Mouse (Mus musculus): ENCODE measurements around the gene Tram2. TPM values are rescaled to one million over a fixed set of nuclear protein-coding genes. Genes with fewer than 3 reads are reported as not detected.
A peak's percentile ranks its signal among the peaks of the same experiment; 100 is the strongest.

Tram2 gene
- polyA plus RNA-seq, 1 experiment from 2014 or later = 3.6 TPM

- Histone ChIP-seq H3K4me3 (ENCODE audit: low read depth, low read length) (no peak overlapping the region), H3K4me2 (replicated peaks; ENCODE audit: low read depth) (no peak overlapping the region), H3K27ac (replicated peaks) (no peak overlapping the region), H3K4me1 (replicated peaks; ENCODE audit: control insufficient read depth, insufficient read depth) (no peaks in the 10 kb centered on the region), H3K9me3 (ENCODE audit: control insufficient read depth, low read length) (no peaks in the 10 kb centered on the region), H3K9ac (ENCODE audit: low read length) (no peak overlapping the region), H3K27me3 (ENCODE audit: control insufficient read depth, insufficient read depth, low read length) (no peaks in the 10 kb centered on the region), H3K36me3 (ENCODE audit: control insufficient read depth, insufficient read depth, low read length) (no peaks in the 10 kb centered on the region; the same call in 1 of the 2 replicates)
- no peak for TF ChIP-seq CTCF (IDR thresholded peaks at IDR 0.05; ENCODE audit: low read depth)
- TF ChIP-seq EP300 (optimal IDR thresholded peaks at IDR 0.05) = no peak
- WGBS = 72% methylated on average over 5 of the region's 5 CpGs
- DNase-seq (ENCODE audit: low spot score) (no peak), ATAC-seq (ENCODE audit: low FRiP score, low TSS enrichment) (no peak)
Observed at GRCm38 (mm10) chr1:21025203-21025602, 53.8 kb downstream of the Tram2 start.

- H3K36me3 ChIP-seq (ENCODE audit: control insufficient read depth, insufficient read depth, low read length) = no peaks in the 10 kb centered on the region; the same call in 1 of the 2 replicates
- TF ChIP-seq CTCF (IDR thresholded peaks at IDR 0.05; ENCODE audit: low read depth) (no peak), EP300 (optimal IDR thresholded peaks at IDR 0.05) (no peak)
- WGBS = 83% methylated on average over 3 of the region's 3 CpGs
- DNase-seq (ENCODE audit: low spot score) = no peak
- no peaks in the 10 kb centered on the region for H3K27me3 ChIP-seq (ENCODE audit: control insufficient read depth, insufficient read depth, low read length)
- no peak overlapping the region for H3K4me3 ChIP-seq (ENCODE audit: low read depth, low read length)
- H3K27ac ChIP-seq (replicated peaks) = no peak overlapping the region
- no peak overlapping the region for H3K4me2 ChIP-seq (replicated peaks; ENCODE audit: low read depth)
- no peak overlapping the region for H3K9ac ChIP-seq (ENCODE audit: low read length)
- ATAC-seq (ENCODE audit: low FRiP score, low TSS enrichment) = no peak
- no peaks in the 10 kb centered on the region for H3K9me3 ChIP-seq (ENCODE audit: control insufficient read depth, low read length)
- no peaks in the 10 kb centered on the region for H3K4me1 ChIP-seq (replicated peaks; ENCODE audit: control insufficient read depth, insufficient read depth)
Observed at GRCm38 (mm10) chr1:21023101-21023500, 55.9 kb downstream of the Tram2 start.

GRCm38 (mm10) chr1:21014463-21014862 is 64.6 kb downstream of the Tram2 start:
- Histone ChIP-seq H3K27ac (replicated peaks) (peak overlapping the region; percentile 31), H3K4me1 (replicated peaks; ENCODE audit: control insufficient read depth, insufficient read depth) (no peaks in the 10 kb centered on the region), H3K9ac (ENCODE audit: low read length) (no peak overlapping the region), H3K36me3 (ENCODE audit: control insufficient read depth, insufficient read depth, low read length) (no peaks in the 10 kb centered on the region; the same call in none of the 2 replicates), H3K4me2 (replicated peaks; ENCODE audit: low read depth) (no peak overlapping the region), H3K4me3 (ENCODE audit: low read depth, low read length) (no peak overlapping the region), H3K9me3 (ENCODE audit: control insufficient read depth, low read length) (no peaks in the 10 kb centered on the region), H3K27me3 (ENCODE audit: control insufficient read depth, insufficient read depth, low read length) (no peaks in the 10 kb centered on the region)
- ATAC-seq (ENCODE audit: low FRiP score, low TSS enrichment) (peak; percentile 99), DNase-seq (ENCODE audit: low spot score) (peak; percentile 88)
- TF ChIP-seq EP300 (optimal IDR thresholded peaks at IDR 0.05) (no peak), CTCF (IDR thresholded peaks at IDR 0.05; ENCODE audit: low read depth) (no peak)
- WGBS = 10% methylated on average over 8 of the region's 8 CpGs

GRCm38 (mm10) chr1:21010282-21010800 is 68.7 kb downstream of the Tram2 start:
- 69% methylated on average over 6 of the region's 6 CpGs for WGBS
- H3K27ac ChIP-seq (replicated peaks) = 0 out of 2 replicates have a peak overlapping the region, but pooled peaks have one; percentile 4
- DNase-seq (ENCODE audit: low spot score) = no peak

GRCm38 (mm10) chr1:21008891-21009290 is 70.1 kb downstream of the Tram2 start:
- H3K9me3 ChIP-seq (ENCODE audit: control insufficient read depth, low read length) = no peaks in the 10 kb centered on the region
- H3K4me1 ChIP-seq (replicated peaks; ENCODE audit: control insufficient read depth, insufficient read depth) = 0 out of 2 replicates have a peak, but pooled peaks cover 2% of the 10 kb centered on the region
- WGBS = 42% methylated on average over 4 of the region's 4 CpGs
- H3K4me2 ChIP-seq (replicated peaks; ENCODE audit: low read depth) = no peak overlapping the region
- H3K9ac ChIP-seq (ENCODE audit: low read length) = no peak overlapping the region
- TF ChIP-seq CTCF (IDR thresholded peaks at IDR 0.05; ENCODE audit: low read depth) = no peak
- TF ChIP-seq EP300 (optimal IDR thresholded peaks at IDR 0.05) = no peak
- H3K27ac ChIP-seq (replicated peaks) = peak overlapping the region; percentile 49; the same call in 1 of the 2 replicates
- ATAC-seq (ENCODE audit: low FRiP score, low TSS enrichment) (peak; percentile 69), DNase-seq (ENCODE audit: low spot score) (no peak)
- no peaks in the 10 kb centered on the region for H3K27me3 ChIP-seq (ENCODE audit: control insufficient read depth, insufficient read depth, low read length)
- H3K4me3 ChIP-seq (ENCODE audit: low read depth, low read length) = no peak overlapping the region
- H3K36me3 ChIP-seq (ENCODE audit: control insufficient read depth, insufficient read depth, low read length) = peaks cover 8% of the 10 kb centered on the region

More at GRCm38 (mm10) chr1:21010282-21010800, 68.7 kb downstream of the Tram2 start:
- TF ChIP-seq CTCF (IDR thresholded peaks at IDR 0.05; ENCODE audit: low read depth) = no peak
- 0 out of 2 replicates have a peak, but pooled peaks cover 2% of the 10 kb centered on the region for H3K4me1 ChIP-seq (replicated peaks; ENCODE audit: control insufficient read depth, insufficient read depth)
- no peaks in the 10 kb centered on the region for H3K27me3 ChIP-seq (ENCODE audit: control insufficient read depth, insufficient read depth, low read length)
- H3K4me2 ChIP-seq (replicated peaks; ENCODE audit: low read depth) = no peak overlapping the region
- peaks cover 2% of the 10 kb centered on the region for H3K36me3 ChIP-seq (ENCODE audit: control insufficient read depth, insufficient read depth, low read length)
- H3K9me3 ChIP-seq (ENCODE audit: control insufficient read depth, low read length) = no peaks in the 10 kb centered on the region
- ATAC-seq (ENCODE audit: low FRiP score, low TSS enrichment) = no peak
- H3K4me3 ChIP-seq (ENCODE audit: low read depth, low read length) = no peak overlapping the region
- H3K9ac ChIP-seq (ENCODE audit: low read length) = no peak overlapping the region

- H3K27ac ChIP-seq (replicated peaks) = peak overlapping the region; percentile 49; the same call in 1 of the 2 replicates
- no peak for DNase-seq (ENCODE audit: low spot score)
Observed at GRCm38 (mm10) chr1:21007941-21008701, 70.9 kb downstream of the Tram2 start.

More at GRCm38 (mm10) chr1:21007941-21008701, 70.9 kb downstream of the Tram2 start:
- H3K4me1 ChIP-seq (replicated peaks; ENCODE audit: control insufficient read depth, insufficient read depth) = 0 out of 2 replicates have a peak, but pooled peaks cover 2% of the 10 kb centered on the region
- no peak overlapping the region for H3K9ac ChIP-seq (ENCODE audit: low read length)
- ATAC-seq (ENCODE audit: low FRiP score, low TSS enrichment) = no peak
- 75% methylated on average over 7 of the region's 7 CpGs for WGBS
- peaks cover 8% of the 10 kb centered on the region for H3K36me3 ChIP-seq (ENCODE audit: control insufficient read depth, insufficient read depth, low read length)
- H3K9me3 ChIP-seq (ENCODE audit: control insufficient read depth, low read length) = no peaks in the 10 kb centered on the region
- H3K27me3 ChIP-seq (ENCODE audit: control insufficient read depth, insufficient read depth, low read length) = no peaks in the 10 kb centered on the region
- H3K4me2 ChIP-seq (replicated peaks; ENCODE audit: low read depth) = no peak overlapping the region
- no peak for TF ChIP-seq EP300 (optimal IDR thresholded peaks at IDR 0.05)
- no peak for TF ChIP-seq CTCF (IDR thresholded peaks at IDR 0.05; ENCODE audit: low read depth)
- no peak overlapping the region for H3K4me3 ChIP-seq (ENCODE audit: low read depth, low read length)
